Mouse (Mus musculus) limb, embryonic 11.5 days (tissue): ENCODE data around the gene Ivl. TPM values are rescaled to one million over a fixed set of nuclear protein-coding genes. Genes with fewer than 3 reads are reported as not detected.

ENCODE experiments used
- ATAC-seq: fragments of 200-750 bp; cut with Nextera tagmentation; 2 replicates; pipeline ENCODE4 v1.8.0; 2017; ENCODE audit warnings: low read depth; ENCODE audit not compliant: insufficient number of reproducible peaks, low FRiP score, low TSS enrichment
- DNase-seq: peaks from one replicate; pipeline ENCODE4 v3.0.0-alpha.2; 2015; ENCODE audit warnings: low spot score
- H3K27ac ChIP-seq: fragments of 300-500 bp; sonication (generic); replicated peaks from 2 replicates; pipeline ENCODE4 v1.5.1; 2014; ENCODE audit warnings: low read depth, mild to moderate bottlenecking, low read length
- H3K27me3 ChIP-seq: fragments of 300-500 bp; sonication (generic); 2 replicates; pipeline ENCODE4 v1.6.1; 2014; ENCODE audit warnings: mild to moderate bottlenecking, low read length, mixed read lengths; ENCODE audit not compliant: control insufficient read depth, insufficient read depth
- H3K36me3 ChIP-seq: fragments of 300-500 bp; sonication (generic); 2 replicates; pipeline ENCODE4 v1.6.1; 2014; ENCODE audit warnings: mild to moderate bottlenecking, low read length, moderate library complexity, mixed read lengths; ENCODE audit not compliant: control insufficient read depth, insufficient read depth
- H3K4me1 ChIP-seq: fragments of 300-500 bp; sonication (generic); 2 replicates; pipeline ENCODE4 v1.6.1; 2014; ENCODE audit warnings: low read length, mixed read lengths; ENCODE audit not compliant: control insufficient read depth, insufficient read depth
- H3K4me2 ChIP-seq: fragments of 300-500 bp; sonication (generic); 2 replicates; pipeline ENCODE4 v1.6.1; 2014; ENCODE audit warnings: low read depth, mild to moderate bottlenecking, moderate library complexity; ENCODE audit not compliant: severe bottlenecking
- H3K4me3 ChIP-seq: fragments of 300-500 bp; sonication (generic); 2 replicates; pipeline ENCODE4 v1.5.1; 2014; ENCODE audit warnings: low read depth, low read length
- H3K9ac ChIP-seq: fragments of 300-500 bp; sonication (generic); 2 replicates; pipeline ENCODE4 v1.6.1; 2014; ENCODE audit warnings: mild to moderate bottlenecking, low read length
- H3K9me3 ChIP-seq: fragments of 300-500 bp; sonication (generic); 2 replicates; pipeline ENCODE4 v1.6.1; 2016; ENCODE audit warnings: low read length; ENCODE audit not compliant: control insufficient read depth
- WGBS: fragments of 180-500 bp; shearing (Covaris S2); extraction: QIAGEN DNeasy Blood & Tissue Kit; methylation state at CpG from one replicate; pipeline ENCODE4 v1.1.7; 2014; 5-methylcytosine and 5-hydroxymethylcytosine counted together
- polyA plus RNA-seq: library from polyadenylated mRNA; unstranded; fragments of >200 nt; fragmentation: Nextera tagmentation; extraction: Ambion mirVana; gene quantifications from 2 replicates; pipeline ENCODE4 v1.2.1, GENCODE M21; 2014

Gene Ivl
- not detected in 2 replicates for polyA plus RNA-seq

DNA sequence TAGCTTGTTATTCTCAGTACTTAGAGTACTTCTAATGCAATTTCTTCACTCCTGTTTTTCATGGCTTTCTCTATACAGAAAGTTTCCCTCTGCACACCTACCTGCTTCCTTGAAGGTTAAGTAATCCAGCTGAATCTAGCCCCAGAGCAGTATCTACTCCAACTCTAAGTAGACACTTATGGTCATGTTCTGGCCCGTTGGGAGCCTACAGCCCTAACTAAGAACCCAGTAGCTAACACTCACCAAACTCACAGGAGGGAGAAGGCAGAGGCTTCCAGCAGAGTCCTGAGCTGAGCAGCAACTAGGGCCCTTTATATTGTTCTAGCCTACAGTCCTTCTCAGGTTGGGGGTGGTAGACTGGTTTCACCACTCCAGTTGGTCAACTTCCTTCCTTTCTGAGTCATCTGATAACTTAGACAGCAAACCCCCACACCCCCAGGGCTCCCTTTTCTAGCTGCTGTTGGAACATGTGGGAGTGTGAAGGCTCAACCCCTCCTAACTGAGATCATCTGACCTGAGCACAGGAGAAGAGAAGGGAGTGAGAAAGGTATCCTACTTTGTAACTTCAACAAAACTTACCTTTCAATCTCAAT, at the start of gene Ivl:
Gene Ivl (minus strand): TSS at position 287 of the 593 bp plus-strand sequence.
- WGBS, result 64% methylated on average over 1 of the region's 1 CpGs

GRCm38 (mm10) chr3:92621560-92621959, 48.0 kb upstream of the Ivl start, which contains the start of gene Lce6a:
TSS of gene Lce6a (minus strand) at chr3:92621660.
- no peak within 1 kb of the TSS for H3K4me2 ChIP-seq
- H3K4me1 ChIP-seq, result no peaks in the 10 kb centered on the region
- H3K4me3 ChIP-seq, result no peak within 1 kb of the TSS
- H3K27me3 ChIP-seq, result no peaks in the 10 kb centered on the region
- 78% methylated on average over 2 of the region's 2 CpGs for WGBS
- ATAC-seq (no peak), DNase-seq (no peak)
- H3K27ac ChIP-seq, result no peak within 1 kb of the TSS
- no peaks in the 10 kb centered on the region for H3K9me3 ChIP-seq
- no peak within 1 kb of the TSS for H3K9ac ChIP-seq
- no peaks in the 10 kb centered on the region for H3K36me3 ChIP-seq

More for the DNA sequence above, at the start of gene Ivl:
- Histone ChIP-seq H3K4me1 (no peaks in the 10 kb centered on the region), H3K27ac (no peak within 1 kb of the TSS), H3K36me3 (no peaks in the 10 kb centered on the region), H3K9ac (no peak within 1 kb of the TSS), H3K9me3 (no peaks in the 10 kb centered on the region), H3K4me2 (no peak within 1 kb of the TSS), H3K27me3 (no peaks in the 10 kb centered on the region), H3K4me3 (no peak within 1 kb of the TSS)
- DNase-seq, result no peak
- no peak for ATAC-seq

GRCm38 (mm10) chr3:92609804-92610203, 36.3 kb upstream of the Ivl start:
- 48% methylated on average over 1 of the region's 1 CpGs for WGBS
- no peak overlapping the region for H3K4me2 ChIP-seq
- ATAC-seq, result no peak
- H3K9ac ChIP-seq, result no peak overlapping the region
- no peaks in the 10 kb centered on the region for H3K27me3 ChIP-seq
- H3K4me3 ChIP-seq, result no peak overlapping the region
- no peaks in the 10 kb centered on the region for H3K36me3 ChIP-seq
- H3K9me3 ChIP-seq, result no peaks in the 10 kb centered on the region
- no peak for DNase-seq
- H3K4me1 ChIP-seq, result no peaks in the 10 kb centered on the region
- no peak overlapping the region for H3K27ac ChIP-seq

DNA sequence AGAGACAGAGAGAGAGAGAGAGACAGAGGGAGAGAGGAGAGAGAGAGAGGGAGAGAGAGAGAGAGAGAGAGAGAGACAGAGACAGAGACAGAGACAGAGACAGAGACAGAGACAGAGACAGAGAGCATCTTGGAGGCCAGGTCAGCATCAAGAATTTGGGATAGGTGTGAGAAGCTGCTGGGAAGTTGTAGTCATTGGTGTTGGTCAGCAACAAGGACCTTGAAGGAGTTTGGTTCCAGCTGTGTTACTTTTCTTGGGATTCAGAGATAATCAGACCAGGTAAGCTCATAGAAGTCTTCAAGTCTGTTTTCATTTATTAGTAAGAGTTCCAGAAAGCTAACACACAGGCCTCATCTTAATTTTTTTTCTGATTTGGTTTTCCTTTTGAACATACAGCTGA, 33.9 kb upstream of the Ivl start, which contains the start of gene 2210017I01Rik:
Gene 2210017I01Rik (minus strand): TSS at position 101 of the 400 bp plus-strand sequence.
- H3K4me3 ChIP-seq, result no peak within 1 kb of the TSS
- no peak for DNase-seq

GRCm38 (mm10) chr3:92602169-92602568, 28.6 kb upstream of the Ivl start:
- Histone ChIP-seq H3K9ac (no peak overlapping the region), H3K4me2 (no peak overlapping the region), H3K27me3 (no peaks in the 10 kb centered on the region), H3K27ac (no peak overlapping the region), H3K9me3 (no peaks in the 10 kb centered on the region), H3K4me3 (no peak overlapping the region), H3K36me3 (no peaks in the 10 kb centered on the region), H3K4me1 (no peaks in the 10 kb centered on the region)
- 52% methylated on average over 1 of the region's 1 CpGs for WGBS
- ATAC-seq (no peak), DNase-seq (no peak)

More for the DNA sequence above, 33.9 kb upstream of the Ivl start, which contains the start of gene 2210017I01Rik:
- no peaks in the 10 kb centered on the region for H3K27me3 ChIP-seq
- no peaks in the 10 kb centered on the region for H3K36me3 ChIP-seq
- no peak within 1 kb of the TSS for H3K9ac ChIP-seq
- no peak within 1 kb of the TSS for H3K4me2 ChIP-seq
- H3K9me3 ChIP-seq, result no peaks in the 10 kb centered on the region
- no peak within 1 kb of the TSS for H3K27ac ChIP-seq
- H3K4me1 ChIP-seq, result no peaks in the 10 kb centered on the region
- ATAC-seq, result no peak

- Histone ChIP-seq H3K36me3 (no peaks in the 10 kb centered on the region), H3K4me2 (no peak overlapping the region), H3K4me3 (no peak overlapping the region), H3K4me1 (no peaks in the 10 kb centered on the region), H3K9ac (no peak overlapping the region), H3K9me3 (no peaks in the 10 kb centered on the region), H3K27me3 (no peaks in the 10 kb centered on the region), H3K27ac (no peak overlapping the region)
- DNase-seq, result no peak
- ATAC-seq, result no peak
- 50% methylated on average over 1 of the region's 1 CpGs for WGBS
Measured at GRCm38 (mm10) chr3:92600456-92600855, 26.9 kb upstream of the Ivl start.

- no peaks in the 10 kb centered on the region for H3K27me3 ChIP-seq
- DNase-seq, result no peak
- no peak for ATAC-seq
Measured at GRCm38 (mm10) chr3:92599973-92600372, 26.4 kb upstream of the Ivl start.

DNA sequence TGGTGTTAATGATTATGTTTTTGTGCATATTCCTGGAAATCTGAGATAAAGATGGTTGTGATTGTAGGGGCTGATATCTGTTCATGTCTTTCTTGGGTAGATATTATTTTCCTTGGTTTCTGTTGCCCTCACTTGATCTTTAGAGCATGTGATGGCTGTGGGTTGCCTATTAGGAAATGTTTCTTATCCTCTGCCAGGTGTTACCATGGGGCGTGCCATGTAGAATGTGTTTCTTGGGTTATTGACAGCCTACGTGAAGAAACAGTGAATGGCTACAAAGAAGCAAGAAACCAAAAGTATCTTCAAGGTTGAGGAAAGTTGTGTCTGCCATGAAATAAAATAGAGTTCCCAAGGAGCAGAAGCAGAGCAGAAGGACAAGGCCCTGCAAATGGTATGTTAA, 24.9 kb upstream of the Ivl start:
- 80% methylated on average over 2 of the region's 2 CpGs for WGBS
- Histone ChIP-seq H3K27ac (no peak overlapping the region), H3K27me3 (no peaks in the 10 kb centered on the region), H3K4me1 (no peaks in the 10 kb centered on the region), H3K4me2 (no peak overlapping the region), H3K36me3 (no peaks in the 10 kb centered on the region), H3K9me3 (no peaks in the 10 kb centered on the region), H3K9ac (no peak overlapping the region), H3K4me3 (no peak overlapping the region)
- DNase-seq, result no peak
- ATAC-seq, result no peak

More at GRCm38 (mm10) chr3:92599973-92600372, 26.4 kb upstream of the Ivl start:
- Histone ChIP-seq H3K9ac (no peak overlapping the region), H3K4me3 (no peak overlapping the region), H3K4me2 (no peak overlapping the region), H3K36me3 (no peaks in the 10 kb centered on the region), H3K27ac (no peak overlapping the region), H3K4me1 (no peaks in the 10 kb centered on the region), H3K9me3 (no peaks in the 10 kb centered on the region)

GRCm38 (mm10) chr3:92588858-92589257, 15.3 kb upstream of the Ivl start, which contains the start of gene Smcp:
TSS of gene Smcp (minus strand) at chr3:92588997.
- Histone ChIP-seq H3K27ac (no peak within 1 kb of the TSS), H3K4me1 (no peaks in the 10 kb centered on the region), H3K27me3 (no peaks in the 10 kb centered on the region), H3K4me2 (no peak within 1 kb of the TSS), H3K4me3 (no peak within 1 kb of the TSS), H3K36me3 (no peaks in the 10 kb centered on the region), H3K9me3 (no peaks in the 10 kb centered on the region), H3K9ac (no peak within 1 kb of the TSS)
- 81% methylated on average over 1 of the region's 1 CpGs for WGBS
- ATAC-seq (no peak), DNase-seq (no peak)
